Mouse (Mus musculus): ENCODE measurements at regions not wholly inside any gene's neighbourhood (a gene's known extent, or its start where the extent isn't known, plus 50 kb on each side); places are given as distances from the start of the nearest gene placed in this dataset.
A peak's percentile ranks its signal among the peaks of the same experiment; 100 is the strongest.

DNA sequence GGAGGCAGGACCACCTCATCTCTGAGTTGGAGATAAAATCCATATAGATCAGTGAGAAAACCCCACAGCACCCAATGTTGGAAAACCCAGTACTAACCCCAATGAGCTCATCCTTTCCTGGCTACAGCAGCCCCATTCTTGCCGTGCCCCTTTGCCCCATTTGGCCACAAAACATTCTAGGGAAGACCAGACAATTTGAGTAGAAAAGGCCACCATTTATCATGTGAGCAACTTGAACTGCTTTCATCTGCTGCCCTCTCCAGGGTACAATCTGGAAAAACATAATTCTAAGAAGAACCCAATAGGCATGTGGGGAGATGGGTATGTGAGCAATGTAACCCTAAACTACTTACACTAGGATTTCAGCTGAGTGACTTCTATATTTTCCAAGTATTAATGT lies 274.7 kb downstream of the Tex13c3 start:
- TF ChIP-seq POLR2A (IDR thresholded peaks at IDR 0.05; ENCODE audit: extremely low read depth, insufficient read depth, low read length): no peak
- no peak for TF ChIP-seq CTCF (IDR thresholded peaks at IDR 0.05; ENCODE audit: extremely low read depth, insufficient read depth, low read length)
- H3K4me3 ChIP-seq (ENCODE audit: insufficient read depth, low read length): no peak overlapping the region
- no peak overlapping the region for H3K27ac ChIP-seq (ENCODE audit: insufficient read depth, low read length)
- H3K4me1 ChIP-seq (ENCODE audit: control insufficient read depth, insufficient read depth, low read length): no peaks in the 10 kb centered on the region

DNA sequence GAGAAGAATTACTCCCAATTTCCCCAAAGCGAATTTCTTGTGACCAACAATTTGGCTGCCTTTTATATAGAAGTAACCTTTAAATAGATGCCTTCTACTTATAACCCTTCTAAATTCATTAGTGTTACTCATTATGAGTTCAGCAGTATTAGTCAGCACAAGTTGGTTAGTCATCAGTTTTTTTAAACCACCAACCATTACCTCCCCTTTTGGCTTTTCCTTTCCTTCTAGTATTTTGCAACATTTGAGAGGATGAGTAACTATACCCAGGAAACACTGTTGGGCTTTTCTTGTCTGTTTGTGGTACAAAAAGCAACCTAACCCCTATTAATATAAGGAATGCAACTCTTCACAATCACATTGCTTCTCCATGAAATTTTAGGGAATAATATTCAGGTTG lies 278.6 kb downstream of the Tex13c3 start:
- H3K4me1 ChIP-seq (ENCODE audit: control insufficient read depth, insufficient read depth, low read length): peaks cover 1% of the 10 kb centered on the region; the same call in 1 of the 2 replicates
- TF ChIP-seq CTCF (IDR thresholded peaks at IDR 0.05; ENCODE audit: extremely low read depth, insufficient read depth, low read length): no peak
- no peak for TF ChIP-seq POLR2A (IDR thresholded peaks at IDR 0.05; ENCODE audit: extremely low read depth, insufficient read depth, low read length)

DNA sequence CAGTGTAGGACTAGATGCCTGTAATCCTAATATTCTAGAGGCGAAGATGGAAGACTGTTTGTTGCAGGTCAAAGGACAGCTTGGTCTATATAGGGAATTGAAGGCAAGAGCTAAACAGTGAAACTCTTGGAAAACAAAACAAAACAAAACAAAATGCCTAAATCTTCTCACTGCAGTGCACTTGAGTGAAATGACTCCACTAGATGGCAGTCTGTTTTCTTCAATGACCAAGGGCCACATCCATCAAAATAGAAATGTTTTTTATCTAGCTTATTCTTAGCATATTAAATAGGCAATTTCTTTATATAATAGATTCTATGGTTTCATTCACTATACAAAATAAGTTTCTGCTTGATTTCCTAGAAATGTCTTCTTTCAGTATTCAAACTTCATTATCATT lies 279.7 kb downstream of the Tex13c3 start:
- no peak for TF ChIP-seq CTCF (IDR thresholded peaks at IDR 0.05; ENCODE audit: extremely low read depth, insufficient read depth, low read length)
- H3K4me3 ChIP-seq (ENCODE audit: insufficient read depth, low read length): no peak overlapping the region
- no peak overlapping the region for H3K27ac ChIP-seq (ENCODE audit: insufficient read depth, low read length)
- peaks cover 1% of the 10 kb centered on the region; the same call in 1 of the 2 replicates for H3K4me1 ChIP-seq (ENCODE audit: control insufficient read depth, insufficient read depth, low read length)

More for the DNA sequence above, 278.6 kb downstream of the Tex13c3 start:
- Histone ChIP-seq H3K4me3 (ENCODE audit: insufficient read depth, low read length) (no peak overlapping the region), H3K27ac (ENCODE audit: insufficient read depth, low read length) (no peak overlapping the region)

DNA sequence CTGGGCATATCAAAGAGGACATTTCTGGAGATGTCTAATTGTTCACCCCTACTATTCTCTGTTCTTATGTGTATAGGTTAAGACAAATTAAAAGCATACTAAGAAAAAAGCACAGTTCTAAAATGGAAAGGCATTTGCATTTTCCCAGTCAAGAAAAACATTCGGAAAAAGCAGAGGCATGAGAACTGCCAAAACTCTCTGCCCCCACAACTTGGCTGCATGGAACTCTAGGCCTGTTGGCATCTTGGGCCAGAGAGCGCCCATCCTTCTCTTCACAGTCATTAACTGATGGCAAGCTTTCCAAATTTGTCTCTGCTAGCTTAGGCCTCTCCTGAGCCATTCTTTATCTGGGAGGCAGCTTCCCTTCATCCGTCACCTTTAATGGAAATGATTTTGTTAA lies 281.6 kb downstream of the Tex13c3 start:
- TF ChIP-seq CTCF (IDR thresholded peaks at IDR 0.05; ENCODE audit: extremely low read depth, insufficient read depth, low read length): no peak
- no peak for TF ChIP-seq POLR2A (IDR thresholded peaks at IDR 0.05; ENCODE audit: extremely low read depth, insufficient read depth, low read length)
- H3K4me3 ChIP-seq (ENCODE audit: insufficient read depth, low read length): no peak overlapping the region
- H3K4me1 ChIP-seq (ENCODE audit: control insufficient read depth, insufficient read depth, low read length): peaks cover 1% of the 10 kb centered on the region; the same call in 1 of the 2 replicates
- no peak overlapping the region for H3K27ac ChIP-seq (ENCODE audit: insufficient read depth, low read length)

DNA sequence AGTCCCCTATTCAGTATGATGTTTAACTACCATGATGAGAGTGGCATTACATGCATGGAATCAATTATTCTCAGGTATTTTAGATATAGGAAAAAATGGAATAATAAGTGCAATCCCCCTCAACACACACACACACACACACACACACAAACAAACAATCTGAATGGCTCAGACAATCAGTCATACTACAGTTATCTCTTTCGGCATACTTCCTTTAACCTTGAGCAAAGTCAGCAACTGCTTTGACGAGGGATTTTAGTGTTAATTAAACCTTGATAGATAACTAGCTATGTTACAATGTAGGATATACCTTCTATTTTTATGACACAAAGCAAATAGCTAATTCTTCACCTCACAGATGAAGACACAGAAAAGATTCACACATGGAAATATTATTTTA lies 312.1 kb downstream of the Tex13c3 start:
- Histone ChIP-seq H3K4me3 (ENCODE audit: insufficient read depth, low read length) (no peak overlapping the region), H3K27ac (ENCODE audit: insufficient read depth, low read length) (no peak overlapping the region), H3K4me1 (ENCODE audit: control insufficient read depth, insufficient read depth, low read length) (no peaks in the 10 kb centered on the region; the same call in 1 of the 2 replicates)
- no peak for TF ChIP-seq CTCF (IDR thresholded peaks at IDR 0.05; ENCODE audit: extremely low read depth, insufficient read depth, low read length)
- TF ChIP-seq POLR2A (IDR thresholded peaks at IDR 0.05; ENCODE audit: extremely low read depth, insufficient read depth, low read length): no peak

DNA sequence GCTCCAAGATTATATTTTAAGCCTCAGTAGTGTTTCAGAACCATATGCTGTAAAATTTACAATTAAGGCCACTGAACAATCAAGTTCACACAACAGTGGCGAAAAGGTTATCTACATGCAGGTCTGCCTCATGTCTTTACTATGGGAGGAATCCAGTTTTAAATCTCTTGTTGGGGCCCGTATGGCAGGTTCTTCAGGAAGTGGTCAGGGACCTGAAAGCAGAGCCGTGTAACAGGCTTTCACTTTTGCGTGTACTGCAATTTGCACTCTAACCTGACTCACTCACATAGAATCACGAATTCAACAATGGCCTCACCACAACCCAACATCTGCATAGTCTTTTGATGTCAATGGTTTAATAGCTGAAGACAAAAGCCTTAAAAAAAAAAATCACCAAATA lies 312.6 kb downstream of the Tex13c3 start:
- Histone ChIP-seq H3K4me3 (ENCODE audit: insufficient read depth, low read length) (no peak overlapping the region), H3K4me1 (ENCODE audit: control insufficient read depth, insufficient read depth, low read length) (no peaks in the 10 kb centered on the region; the same call in 1 of the 2 replicates), H3K27ac (ENCODE audit: insufficient read depth, low read length) (peak overlapping the region; percentile 17; the same call in 1 of the 2 replicates)
- TF ChIP-seq CTCF (IDR thresholded peaks at IDR 0.05; ENCODE audit: extremely low read depth, insufficient read depth, low read length) (no peak), POLR2A (IDR thresholded peaks at IDR 0.05; ENCODE audit: extremely low read depth, insufficient read depth, low read length) (no peak)

DNA sequence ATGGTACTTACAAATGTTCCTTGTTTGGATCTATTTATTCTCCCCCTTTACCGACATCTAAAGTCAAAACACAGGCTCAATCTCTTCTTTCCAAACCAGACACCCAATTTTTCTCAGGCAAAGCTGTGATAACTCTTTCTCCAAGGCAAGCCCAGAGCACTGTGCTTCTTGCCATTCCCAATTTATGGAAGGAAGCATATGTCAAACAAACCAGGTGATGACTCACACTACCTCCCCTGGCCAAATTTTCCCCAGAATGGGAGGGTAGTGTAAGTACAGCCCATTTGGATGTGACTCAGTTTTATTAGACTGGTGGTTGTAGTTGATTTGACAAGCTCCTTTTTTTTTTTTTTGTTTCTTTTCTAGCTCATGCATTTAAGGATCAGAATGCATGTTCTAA lies 313.0 kb downstream of the Tex13c3 start:
- Histone ChIP-seq H3K27ac (ENCODE audit: insufficient read depth, low read length) (peak overlapping the region; percentile 84), H3K4me1 (ENCODE audit: control insufficient read depth, insufficient read depth, low read length) (no peaks in the 10 kb centered on the region; the same call in 1 of the 2 replicates), H3K4me3 (ENCODE audit: insufficient read depth, low read length) (no peak overlapping the region; the same call in 1 of the 2 replicates)
- no peak for TF ChIP-seq CTCF (IDR thresholded peaks at IDR 0.05; ENCODE audit: extremely low read depth, insufficient read depth, low read length)
- TF ChIP-seq POLR2A (IDR thresholded peaks at IDR 0.05; ENCODE audit: extremely low read depth, insufficient read depth, low read length): no peak

DNA sequence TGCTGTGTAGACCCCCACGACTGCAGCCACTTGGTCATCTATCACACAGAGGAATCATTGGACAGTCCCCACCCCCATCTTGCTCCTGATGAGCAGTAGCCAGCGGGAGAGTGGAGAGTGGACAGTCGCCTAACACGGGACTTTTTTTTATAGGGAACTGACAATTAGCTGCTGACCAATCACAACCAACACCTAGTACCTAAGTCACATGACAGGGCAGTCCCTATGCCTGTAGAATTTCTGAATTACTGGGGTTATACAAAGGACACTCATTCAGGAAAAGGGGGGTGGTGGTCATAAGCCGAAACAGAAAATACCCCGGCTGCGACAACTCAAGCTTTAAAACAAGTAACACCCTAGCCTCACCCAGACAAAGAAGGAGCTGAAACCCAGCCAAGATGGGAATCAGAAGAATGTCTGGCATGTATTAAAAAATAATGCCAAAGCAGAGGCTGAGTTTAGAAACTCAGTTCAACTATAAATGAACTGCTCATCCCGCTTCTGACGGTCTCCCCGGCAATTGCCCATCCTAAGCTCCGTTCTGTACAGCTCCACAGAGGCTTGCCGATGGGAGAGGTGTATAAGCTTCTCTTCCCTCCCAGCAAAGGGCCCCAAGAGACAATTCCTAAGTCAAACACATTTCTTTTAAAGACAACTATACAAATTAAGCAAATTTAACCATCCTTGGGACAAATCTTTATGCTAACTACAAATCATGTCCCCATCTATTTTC lies 313.8 kb downstream of the Tex13c3 start:
- TF ChIP-seq CTCF (IDR thresholded peaks at IDR 0.05; ENCODE audit: extremely low read depth, insufficient read depth, low read length) (no peak), POLR2A (IDR thresholded peaks at IDR 0.05; ENCODE audit: extremely low read depth, insufficient read depth, low read length) (no peak)
- Histone ChIP-seq H3K4me1 (ENCODE audit: control insufficient read depth, insufficient read depth, low read length) (no peaks in the 10 kb centered on the region; the same call in 1 of the 2 replicates), H3K27ac (ENCODE audit: insufficient read depth, low read length) (peak overlapping the region; percentile 7; the same call in 1 of the 2 replicates), H3K4me3 (ENCODE audit: insufficient read depth, low read length) (peak overlapping the region; percentile 38)

DNA sequence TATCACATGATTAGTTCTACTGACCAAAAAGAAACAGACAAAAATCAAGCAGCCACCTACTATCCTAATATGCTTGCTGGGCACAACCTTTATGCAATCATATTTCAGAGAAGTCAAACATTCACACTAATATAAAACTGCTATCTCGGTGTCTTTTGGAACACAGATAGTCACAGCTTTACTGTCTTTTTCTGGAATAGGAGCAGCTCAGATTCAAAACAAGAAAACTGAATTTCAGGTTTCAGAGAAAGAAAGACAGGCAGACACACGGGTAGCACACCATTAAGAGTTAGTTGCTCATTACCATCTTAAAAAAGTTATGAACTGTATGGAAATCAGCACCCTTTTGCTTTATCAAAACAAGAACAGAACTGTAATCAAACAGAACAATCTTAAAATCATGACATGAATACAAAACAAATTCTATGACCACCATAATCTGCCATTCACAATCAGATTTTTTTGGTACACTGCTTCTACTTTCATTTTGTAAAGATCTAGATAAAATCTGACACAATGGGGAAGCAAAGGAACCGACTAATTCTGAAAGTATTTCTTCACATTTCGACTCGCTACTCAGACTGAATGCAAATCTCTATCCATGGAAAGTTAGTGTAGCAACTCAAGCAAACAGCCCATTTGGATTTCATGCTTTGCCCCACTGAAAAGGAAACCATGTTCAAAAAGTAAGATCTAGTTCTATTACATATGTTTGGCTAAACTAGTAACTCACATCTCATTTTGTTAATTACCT lies 315.1 kb downstream of the Tex13c3 start:
- H3K27ac ChIP-seq (ENCODE audit: insufficient read depth, low read length): no peak overlapping the region
- TF ChIP-seq CTCF (IDR thresholded peaks at IDR 0.05; ENCODE audit: extremely low read depth, insufficient read depth, low read length) (no peak), POLR2A (IDR thresholded peaks at IDR 0.05; ENCODE audit: extremely low read depth, insufficient read depth, low read length) (no peak)
- H3K4me3 ChIP-seq (ENCODE audit: insufficient read depth, low read length): peak overlapping the region; percentile 38; the same call in 1 of the 2 replicates
- no peaks in the 10 kb centered on the region; the same call in 1 of the 2 replicates for H3K4me1 ChIP-seq (ENCODE audit: control insufficient read depth, insufficient read depth, low read length)

Measured in cortical plate, adult 2 months (tissue).